Mouse (Mus musculus) megakaryocyte, embryonic 14.5 days (primary cell): ENCODE measurements at regions not wholly inside any gene's neighbourhood (a gene's known extent, or its start where the extent isn't known, plus 50 kb on each side); places are given as distances from the start of the nearest gene placed in this dataset.

Experiments used
- FLI1 ChIP-seq: IDR thresholded peaks from 2 replicates; pipeline ENCODE4 v1.6.1; 2012; ENCODE audit warnings: low read length, inconsistent platforms, mixed read lengths
- GATA1 ChIP-seq: IDR thresholded peaks from 3 replicates; pipeline ENCODE4 v1.6.1; 2012; ENCODE audit warnings: mixed read lengths, low read length, inconsistent platforms, borderline replicate concordance

DNA sequence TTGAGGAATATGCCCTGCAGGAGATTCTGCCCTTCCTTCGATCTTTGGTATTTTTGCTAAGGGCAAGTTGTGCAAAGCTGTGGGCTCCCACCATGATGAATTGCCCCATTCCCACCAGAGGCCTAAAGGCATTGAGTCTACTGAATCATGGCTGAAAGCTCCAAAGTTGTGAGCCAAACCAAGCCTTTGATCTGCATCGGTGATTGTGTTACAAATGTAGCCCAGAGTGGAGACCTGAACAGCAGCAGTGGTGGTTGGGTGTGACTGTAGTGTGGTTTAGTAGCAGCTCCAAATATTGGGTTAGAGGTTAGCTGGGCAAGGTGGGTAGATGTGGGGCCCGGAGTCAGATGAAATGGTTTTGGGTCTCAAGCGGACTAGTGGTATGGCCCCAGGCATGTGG lies 201.0 kb downstream of the Pten start:
- TF ChIP-seq GATA1 = no peak
- TF ChIP-seq FLI1 = no peak
